Comparison of ENCODE assay signal across 8 mouse cellular contexts in the genomic region with DNA sequence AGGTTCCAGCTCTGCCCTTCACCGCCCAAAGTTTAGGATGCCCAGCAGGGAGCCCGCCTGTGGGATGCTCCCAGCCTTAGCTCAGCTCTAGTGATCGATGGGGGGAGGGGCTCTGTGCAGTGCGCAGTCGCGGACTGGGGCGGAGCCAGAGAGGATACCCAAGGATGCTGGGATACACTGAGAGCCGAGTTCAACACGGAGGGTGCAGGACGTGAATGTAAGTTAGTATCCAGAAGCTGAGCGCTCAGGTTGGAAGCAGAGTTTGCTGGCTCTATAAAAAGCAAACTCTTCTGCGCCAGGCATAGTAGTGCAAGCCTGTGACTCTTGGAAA. TPM values are rescaled to one million over a fixed set of nuclear protein-coding genes. Genes with fewer than 3 reads are reported as not detected.
DNase-seq lines count a peak whose midpoint lies in the region; ATAC-seq and TF ChIP-seq lines count a peak whose summit lies in the region.

TSS of gene Tvp23a (minus strand) at position 99 of the 331 bp plus-strand sequence.

- 0 out of 2 replicates have a peak within 1 kb of the TSS, but pooled peaks have one; percentile 3 for H3K27ac ChIP-seq in ES-Bruce4 (ENCODE audit: insufficient read depth, low read length)
- H3K27ac ChIP-seq in forebrain, embryonic 16.5 days (ENCODE audit: low read length), result peak within 1 kb of the TSS; percentile 89

- TF ChIP-seq POLR2A in ES-Bruce4 (IDR thresholded peaks at IDR 0.05; ENCODE audit: insufficient read depth, low read length), result peak; percentile 82

- H3K4me2 ChIP-seq in forebrain, embryonic 16.5 days (ENCODE audit: low read length), result peak within 1 kb of the TSS; percentile 85

- intact Hi-C loops in heart, postnatal 14 days (cut with DNase I), result no loop called here

- peak; percentile 88 for DNase-seq in cerebellum, adult 11-12 months
- peak; percentile 47 to 67 for DNase-seq in heart, postnatal 14 days
- peak; percentile 82 to 83 for DNase-seq in layer of hippocampus, postnatal 25 days (ENCODE audit: extremely low spot score in 1 of 2, low spot score in 1 of 2)
- peak; percentile 46 for DNase-seq in lung, postnatal 14 days
- DNase-seq in right cerebral cortex, postnatal 10 days (ENCODE audit: low spot score in 2 of 2), result peak; percentile 94
- DNase-seq in spleen, adult 18-20 months, result no peak

- no peaks in the 10 kb centered on the region for H3K27me3 ChIP-seq in ES-Bruce4 (ENCODE audit: control insufficient read depth, insufficient read depth, low read length, poor library complexity, severe bottlenecking)
- no peaks in the 10 kb centered on the region for H3K27me3 ChIP-seq in forebrain, embryonic 16.5 days (replicated peaks; ENCODE audit: control insufficient read depth, insufficient read depth, low read length)

- peak within 1 kb of the TSS; percentile 62 for H3K4me3 ChIP-seq in ES-Bruce4 (ENCODE audit: low read depth, low read length)
- peak within 1 kb of the TSS; percentile 80 for H3K4me3 ChIP-seq in forebrain, embryonic 16.5 days (replicated peaks; ENCODE audit: low read length)

- under 1% methylated on average over 12 of the region's 12 CpGs for WGBS in forebrain, embryonic 16.5 days

- H3K9ac ChIP-seq in ES-Bruce4 (ENCODE audit: low read depth, poor library complexity, severe bottlenecking), result peak within 1 kb of the TSS; percentile 19; the same call in 1 of the 2 replicates
- H3K9ac ChIP-seq in forebrain, embryonic 16.5 days (replicated peaks; ENCODE audit: low read depth, low read length), result peak within 1 kb of the TSS; percentile 87

- TF ChIP-seq EP300 in ES-Bruce4 (IDR thresholded peaks at IDR 0.05; ENCODE audit: insufficient read depth, low read depth, low read length), result 0 out of 2 replicates have a peak, but pooled peaks have one; percentile 38

- no peaks in the 10 kb centered on the region for H3K9me3 ChIP-seq in ES-Bruce4 (replicated peaks; ENCODE audit: control insufficient read depth, insufficient read depth, low read length, poor library complexity, severe bottlenecking)
- no peaks in the 10 kb centered on the region for H3K9me3 ChIP-seq in forebrain, embryonic 16.5 days (ENCODE audit: control insufficient read depth, low read length)

- TF ChIP-seq CTCF in ES-Bruce4 (IDR thresholded peaks at IDR 0.05; ENCODE audit: low read depth, low read length), result no peak

- peak; percentile 100 for ATAC-seq in forebrain, embryonic 16.5 days

- H3K4me1 ChIP-seq in ES-Bruce4 (ENCODE audit: control insufficient read depth, insufficient read depth, low read length), result no peaks in the 10 kb centered on the region
- peaks cover 29% of the 10 kb centered on the region for H3K4me1 ChIP-seq in forebrain, embryonic 16.5 days (replicated peaks; ENCODE audit: control insufficient read depth, insufficient read depth, low read length)

- no peaks in the 10 kb centered on the region for H3K36me3 ChIP-seq in ES-Bruce4 (ENCODE audit: control insufficient read depth, insufficient read depth, low read length, poor library complexity, severe bottlenecking)
- no peaks in the 10 kb centered on the region for H3K36me3 ChIP-seq in forebrain, embryonic 16.5 days (ENCODE audit: control insufficient read depth, insufficient read depth)

RNA-seq across cellular contexts. Expression of gene Tvp23a, which starts in this region (rescaled TPM):
- polyA plus RNA-seq in ES-Bruce4 (2011; ENCODE audit: insufficient read depth, insufficient read length, low read depth, missing spikeins), result 1.8 and 2.1 TPM in 2 replicates
- polyA plus RNA-seq in forebrain, embryonic 16.5 days (2015; fragmentation: Nextera tagmentation; extraction: Ambion mirVana), result 60.3 and 60.6 TPM in 2 replicates
- total RNA-seq in heart, postnatal 14 days (2021), result under 1 TPM; 0.29 to 0.41 TPM
- 10 to 100 TPM; 30.9 to 32.0 TPM for total RNA-seq in layer of hippocampus, postnatal 25 days (2021)

Comparison
In these comparisons a context has a peak if more than half of its experiments do, and no peak if none do; other contexts are left out.
1. RNA of gene Tvp23a (total RNA-seq): 30.9 to 32.0 TPM in layer of hippocampus, postnatal 25 days; 0.29 to 0.41 TPM in heart, postnatal 14 days; every median in the first group is over 10 times any median in the second.
2. RNA of gene Tvp23a (polyA plus RNA-seq): 60.3 to 60.6 TPM in forebrain, embryonic 16.5 days; 1.8 to 2.1 TPM in ES-Bruce4; every median in the first group is over 10 times any median in the second.
3. Peak in DNase-seq in heart, postnatal 14 days; RNA of the gene not detected or under 1 TPM.
4. DNase-seq: peak in cerebellum, adult 11-12 months (single experiment), layer of hippocampus, postnatal 25 days (2 of 2), lung, postnatal 14 days (single experiment) and right cerebral cortex, postnatal 10 days (2 of 2); none in spleen, adult 18-20 months (0 of 2).